Mouse (Mus musculus) lung, adult 2 months (tissue): ENCODE data around the gene Hist1h2ae. TPM values are rescaled to one million over a fixed set of nuclear protein-coding genes. Genes with fewer than 3 reads are reported as not detected.
"Not testable (repeated sequence)": the region's sequence is repeated elsewhere in the genome, so short reads cannot be mapped to it uniquely, and the experiment has no call there.

Source experiments
- DNase-seq: peaks from one replicate; pipeline ENCODE4 v3.0.0; 2022
- H3K4me1 ChIP-seq: fragments of 200-500 bp; 2 replicates; pipeline ENCODE4 v1.6.1; 2011; ENCODE audit warnings: low read length; ENCODE audit not compliant: control insufficient read depth, insufficient read depth
- H3K4me3 ChIP-seq: fragments of 200-500 bp; replicated peaks from 2 replicates; pipeline ENCODE3; 2011; ENCODE audit warnings: low read depth, mild to moderate bottlenecking, control low read depth, low read length; ENCODE audit errors: extremely low read depth
- CTCF ChIP-seq: fragments of 200-500 bp; IDR thresholded peaks from 2 replicates; pipeline ENCODE4 v1.5.1; 2011; ENCODE audit warnings: mild to moderate bottlenecking, low read length, control low read depth; ENCODE audit not compliant: insufficient read depth
- POLR2A ChIP-seq: fragments of 200-500 bp; IDR thresholded peaks from 2 replicates; pipeline ENCODE4 v1.6.1; 2011; ENCODE audit warnings: low read depth, mild to moderate bottlenecking, control low read depth, low read length, borderline replicate concordance; ENCODE audit errors: extremely low read depth
- WGBS: fragments of 180-500 bp; shearing (Covaris S2); methylation state at CpG from one replicate; pipeline ENCODE4 v1.1.7; 2018; 5-methylcytosine and 5-hydroxymethylcytosine counted together
- polyA plus RNA-seq: library from polyadenylated mRNA; depleted of rRNA; stranded (reverse); fragments of >200 nt; gene quantifications from 2 replicates; pipeline ENCODE4 v1.2.3, GENCODE M21; 2012

Gene Hist1h2ae
- polyA plus RNA-seq, 1 experiment, result 1.8 TPM

DNA sequence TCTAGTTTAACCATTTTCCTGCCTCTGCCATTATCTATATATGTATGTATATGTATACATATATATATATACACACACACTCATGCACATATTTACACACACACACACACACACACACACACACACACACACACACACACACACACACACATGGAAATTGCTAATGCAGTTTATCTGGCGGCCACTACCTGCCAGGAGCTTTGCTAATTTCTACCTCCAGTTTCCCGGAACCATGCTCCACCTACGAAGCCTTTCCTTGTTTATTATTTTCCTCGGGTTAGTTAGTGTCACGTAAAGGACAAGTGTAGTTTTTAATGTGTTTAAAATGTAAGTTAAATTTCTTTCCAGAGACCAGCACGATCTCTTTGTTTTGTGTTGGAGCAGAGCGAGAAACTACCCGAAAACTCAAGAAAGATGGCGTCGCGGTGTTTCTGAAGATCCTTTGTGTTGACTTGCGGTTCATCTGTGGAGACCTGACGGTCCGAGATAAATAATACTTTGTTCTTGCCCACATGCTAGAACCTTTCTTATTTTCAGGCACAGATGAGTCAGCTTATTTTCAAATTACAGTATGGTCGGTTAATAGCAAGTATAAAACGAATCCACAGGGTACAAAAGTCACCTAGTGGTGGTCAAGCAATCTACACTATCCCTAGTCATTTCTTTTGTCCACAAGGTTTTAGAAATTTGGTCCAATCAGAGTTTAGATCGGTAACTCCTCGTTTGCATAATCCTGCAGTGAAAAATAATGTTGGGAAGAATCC lies 8.1 kb downstream of the Hist1h2ae start:
- WGBS, result 2% methylated on average over 18 of the region's 18 CpGs
- TF ChIP-seq CTCF (peak; percentile 19; the same call in 1 of the 2 replicates), POLR2A (peak; percentile 26; the same call in 1 of the 2 replicates)
- Histone ChIP-seq H3K4me1 (no peaks in the 10 kb centered on the region; the same call in 1 of the 2 replicates), H3K4me3 (peak overlapping the region; percentile 65)
- DNase-seq, result no peak

DNA sequence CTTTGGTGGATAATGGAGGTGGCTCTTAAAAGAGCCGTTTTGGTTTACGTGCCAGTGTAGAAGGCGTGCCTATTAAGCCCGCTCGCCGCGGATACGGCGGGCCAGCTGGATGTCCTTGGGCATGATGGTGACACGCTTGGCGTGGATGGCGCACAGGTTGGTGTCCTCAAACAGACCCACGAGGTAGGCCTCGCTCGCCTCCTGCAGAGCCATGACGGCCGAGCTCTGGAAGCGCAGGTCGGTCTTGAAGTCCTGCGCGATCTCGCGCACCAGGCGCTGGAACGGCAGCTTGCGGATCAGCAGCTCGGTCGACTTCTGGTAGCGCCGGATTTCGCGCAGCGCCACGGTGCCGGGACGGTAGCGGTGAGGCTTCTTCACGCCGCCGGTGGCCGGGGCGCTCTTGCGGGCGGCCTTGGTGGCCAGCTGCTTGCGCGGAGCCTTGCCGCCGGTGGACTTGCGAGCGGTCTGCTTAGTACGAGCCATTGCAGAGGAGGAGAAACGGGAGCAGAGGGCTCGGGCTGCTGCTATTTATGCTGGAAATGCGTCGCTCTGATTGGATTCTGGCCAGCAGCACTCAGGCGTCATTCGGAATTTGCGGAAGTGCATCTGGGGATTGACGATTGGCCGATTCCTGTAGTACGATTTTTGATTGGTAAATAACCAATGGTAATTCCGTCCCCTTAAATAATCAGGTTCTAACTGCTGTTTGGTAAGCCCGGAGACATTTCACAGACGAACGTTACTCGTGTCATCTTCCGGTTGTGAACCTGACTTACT lies 8.9 kb downstream of the Hist1h2ae start, which contains the start of gene Hist1h3e:
Gene Hist1h3e, minus strand, starts transcription at position 487 of the 777 bp plus-strand sequence.
- peak; percentile 90 for DNase-seq
- WGBS, result under 1% methylated on average over 56 of the region's 67 CpGs
- H3K4me3 ChIP-seq, result peak within 1 kb of the TSS; percentile 65
- not testable (repeated sequence) for H3K4me1 ChIP-seq
- peak; percentile 95 for TF ChIP-seq POLR2A

DNA sequence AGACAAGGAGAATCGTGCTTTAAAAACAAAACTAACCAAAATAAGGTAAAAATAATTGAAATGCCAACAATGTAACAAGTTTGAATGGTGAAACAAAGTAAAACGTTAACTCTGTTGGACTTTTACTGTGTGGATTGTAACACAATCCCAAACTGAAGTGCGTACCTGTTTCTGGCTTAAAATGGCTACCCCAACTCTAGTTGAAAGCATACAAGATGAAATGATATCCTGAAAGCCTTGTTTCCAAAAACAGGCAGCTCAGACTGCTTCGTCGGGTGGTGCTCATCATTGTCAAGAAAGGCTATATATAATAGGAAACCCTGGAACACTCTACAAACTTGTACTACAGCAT lies 9.5 kb downstream of the Hist1h2ae start:
- H3K4me3 ChIP-seq, H3K4me1 ChIP-seq, DNase-seq: not testable (repeated sequence)
- 0% methylated on average over 2 of the region's 5 CpGs for WGBS

DNA sequence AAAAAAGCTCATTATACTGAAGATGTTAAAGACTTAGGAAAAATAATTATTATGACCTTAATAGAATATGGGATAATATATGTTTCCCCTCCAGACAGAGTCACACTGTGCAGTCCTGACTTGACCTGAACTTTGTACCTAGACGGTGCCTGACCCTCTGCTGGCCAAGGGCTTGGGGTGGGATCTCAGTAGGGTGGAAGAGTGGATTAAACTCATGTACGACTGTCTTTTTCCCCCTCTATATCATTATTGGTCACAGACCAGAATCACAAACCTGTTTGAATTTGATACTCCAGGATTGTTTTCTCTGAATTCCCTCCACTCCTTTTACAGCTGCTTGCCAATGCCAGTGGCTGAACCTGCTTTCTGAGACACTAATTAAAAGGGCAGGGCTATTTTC lies 10.3 kb downstream of the Hist1h2ae start:
- 32% methylated on average over 2 of the region's 2 CpGs for WGBS

DNA sequence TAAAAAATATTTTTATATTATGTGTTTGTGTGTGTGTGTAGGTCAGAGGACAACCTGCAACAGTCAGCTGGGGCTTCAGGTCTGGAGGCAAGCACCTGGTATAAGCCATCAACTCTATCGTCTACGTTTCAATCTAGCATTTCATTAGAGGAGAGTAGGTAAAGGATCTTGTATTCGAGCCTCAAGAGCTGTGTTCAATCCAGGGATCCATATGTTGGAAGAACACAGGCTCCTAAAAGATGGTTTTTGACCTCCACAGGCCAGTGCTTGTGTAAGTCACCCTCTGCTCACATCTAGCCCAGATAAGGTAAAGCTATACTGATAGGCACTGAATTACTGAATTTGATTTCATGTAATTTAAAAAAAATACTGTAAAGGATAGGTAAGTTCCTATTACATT lies 14.1 kb downstream of the Hist1h2ae start:
- no peak for DNase-seq
- TF ChIP-seq CTCF, result no peak
- TF ChIP-seq POLR2A, result no peak

More for the DNA sequence above, 10.3 kb downstream of the Hist1h2ae start:
- H3K4me1 ChIP-seq, H3K4me3 ChIP-seq, DNase-seq: not testable (repeated sequence)

GRCm38 (mm10) chr13:23555839-23556416 lies 15.1 kb downstream of the Hist1h2ae start:
- WGBS, result under 1% methylated on average over 18 of the region's 18 CpGs
- TF ChIP-seq CTCF (no peak), POLR2A (peak; percentile 30; the same call in 1 of the 2 replicates)
- DNase-seq, result peak; percentile 59
- Histone ChIP-seq H3K4me3 (peak overlapping the region; percentile 73), H3K4me1 (peaks cover 5% of the 10 kb centered on the region)

More for the DNA sequence above, 14.1 kb downstream of the Hist1h2ae start:
- peaks cover 5% of the 10 kb centered on the region for H3K4me1 ChIP-seq
- 64% methylated on average over 3 of the region's 3 CpGs for WGBS
- no peak overlapping the region for H3K4me3 ChIP-seq

DNA sequence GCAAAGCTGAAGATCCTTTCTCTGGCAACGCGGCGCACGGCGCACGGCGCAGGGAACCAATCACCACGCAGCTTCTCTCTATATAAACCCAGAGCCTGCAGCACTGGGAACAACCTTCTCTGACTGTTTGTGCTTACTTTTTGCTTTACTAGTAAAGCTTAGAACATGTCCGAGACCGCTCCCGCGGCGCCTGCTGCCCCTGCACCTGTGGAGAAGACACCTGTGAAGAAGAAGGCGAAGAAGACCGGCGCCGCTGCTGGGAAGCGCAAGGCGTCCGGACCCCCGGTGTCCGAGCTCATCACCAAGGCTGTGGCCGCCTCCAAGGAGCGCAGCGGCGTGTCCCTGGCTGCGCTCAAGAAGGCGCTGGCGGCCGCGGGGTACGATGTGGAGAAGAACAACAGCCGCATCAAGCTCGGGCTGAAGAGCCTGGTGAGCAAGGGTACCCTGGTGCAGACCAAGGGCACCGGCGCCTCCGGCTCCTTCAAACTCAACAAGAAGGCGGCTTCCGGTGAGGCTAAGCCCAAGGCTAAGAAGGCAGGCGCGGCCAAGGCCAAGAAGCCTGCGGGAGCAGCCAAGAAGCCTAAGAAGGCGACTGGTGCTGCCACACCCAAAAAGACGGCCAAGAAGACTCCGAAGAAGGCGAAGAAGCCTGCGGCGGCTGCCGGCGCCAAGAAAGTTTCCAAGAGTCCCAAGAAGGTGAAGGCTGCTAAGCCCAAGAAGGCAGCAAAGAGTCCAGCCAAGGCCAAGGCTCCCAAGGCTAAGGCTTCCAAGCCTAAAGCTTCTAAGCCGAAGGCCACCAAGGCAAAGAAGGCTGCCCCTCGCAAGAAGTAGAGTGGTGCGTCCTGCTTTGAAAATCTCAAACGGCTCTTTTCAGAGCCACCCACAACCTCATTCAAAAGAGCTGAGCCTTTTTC lies 15.8 kb downstream of the Hist1h2ae start:
- H3K4me3 ChIP-seq, result peak overlapping the region; percentile 87
- peak; percentile 67 for DNase-seq
- H3K4me1 ChIP-seq, result peaks cover 5% of the 10 kb centered on the region
- under 1% methylated on average over 54 of the region's 54 CpGs for WGBS
- TF ChIP-seq POLR2A, result peak; percentile 81
- no peak for TF ChIP-seq CTCF

DNA sequence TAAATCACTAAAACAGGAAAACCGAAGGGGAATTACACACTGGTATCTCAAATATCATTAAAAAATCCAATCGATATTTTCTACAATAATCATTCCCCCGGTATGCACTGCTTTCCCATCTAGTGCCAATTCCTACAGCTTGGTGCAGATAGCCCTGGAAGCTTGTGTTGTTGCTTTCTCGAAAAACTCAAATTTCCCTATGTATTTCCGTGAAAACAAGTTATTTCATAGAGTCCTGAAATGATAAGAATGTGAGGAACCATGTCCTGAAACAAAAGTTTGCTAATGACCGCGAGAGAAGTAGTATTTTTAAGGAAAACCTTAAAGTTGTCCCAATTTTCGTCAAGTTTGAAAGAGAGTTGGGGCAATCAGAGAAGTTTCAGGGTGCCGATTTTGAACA lies 16.6 kb downstream of the Hist1h2ae start:
- TF ChIP-seq POLR2A (no peak), CTCF (no peak)
- peak overlapping the region; percentile 46 for H3K4me3 ChIP-seq
- 19% methylated on average over 9 of the region's 9 CpGs for WGBS

GRCm38 (mm10) chr13:23552962-23553361 lies 18.1 kb downstream of the Hist1h2ae start, which contains the start of gene Hist1h1d:
TSS of gene Hist1h1d (plus strand) at chr13:23553262.
- Histone ChIP-seq H3K4me1 (peaks cover 5% of the 10 kb centered on the region), H3K4me3 (peak within 1 kb of the TSS; percentile 16)
- TF ChIP-seq CTCF, result no peak
- no peak for DNase-seq

More for the DNA sequence above, 16.6 kb downstream of the Hist1h2ae start:
- DNase-seq, result no peak
- H3K4me1 ChIP-seq, result peaks cover 5% of the 10 kb centered on the region
